ENCODE assay signal across 10 mouse cellular contexts in the genomic region with DNA sequence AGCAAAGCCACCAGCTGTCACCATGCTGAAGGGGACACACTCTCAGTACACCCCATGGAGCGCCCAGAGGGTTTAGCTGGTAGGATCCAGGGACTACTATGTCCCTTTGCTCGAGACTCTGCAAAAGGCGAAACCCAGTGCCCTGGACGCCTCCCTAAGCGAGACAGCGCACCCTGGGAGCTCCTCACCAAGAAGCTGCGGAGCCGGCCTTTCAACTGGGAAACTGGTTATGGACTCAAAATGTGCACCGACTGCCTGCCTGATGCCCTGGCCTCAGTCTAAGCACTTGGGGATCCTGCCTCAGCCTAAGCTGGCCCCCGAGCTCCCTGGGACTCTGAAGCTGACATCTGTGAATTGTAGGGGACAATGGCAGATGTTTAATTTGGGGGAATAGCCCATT. TPM values are rescaled to one million over a fixed set of nuclear protein-coding genes. Genes with fewer than 3 reads are reported as not detected.
DNase-seq lines count a peak whose midpoint lies in the region; ATAC-seq and TF ChIP-seq lines count a peak whose summit lies in the region.
"Had no signal": no experiment of that assay in that cellular context is flagged by ENCODE, and none has a peak within 500 bp of the region (broad histone marks: within the 10 kb centered on the region; RNA-seq: fewer than 3 reads in every experiment).

No protein-coding gene starts in this region.

- TF ChIP-seq CTCF in kidney, postnatal 0 days (IDR thresholded peaks at IDR 0.05; ENCODE audit: low read depth), result no peak

- no peak overlapping the region for H3K9ac ChIP-seq in kidney, postnatal 0 days (ENCODE audit: low read depth, low read length)
- no peak overlapping the region for H3K9ac ChIP-seq in forebrain, embryonic 15.5 days (replicated peaks)
- H3K9ac ChIP-seq in intestine, embryonic 16.5 days (ENCODE audit: low read depth, low read length), result peak overlapping the region; percentile 58
- peak overlapping the region; percentile 16; the same call in 1 of the 2 replicates for H3K9ac ChIP-seq in neural tube, embryonic 14.5 days (replicated peaks; ENCODE audit: low read depth, low read length)

- no peaks in the 10 kb centered on the region for H3K36me3 ChIP-seq in kidney, postnatal 0 days (ENCODE audit: insufficient read depth, low read length)
- peaks cover 5% of the 10 kb centered on the region; the same call in 1 of the 2 replicates for H3K36me3 ChIP-seq in forebrain, embryonic 15.5 days
- H3K36me3 ChIP-seq in intestine, embryonic 16.5 days (ENCODE audit: control insufficient read depth, insufficient read depth, low read length), result no peaks in the 10 kb centered on the region
- H3K36me3 ChIP-seq in neural tube, embryonic 14.5 days (ENCODE audit: control insufficient read depth, insufficient read depth, low read length), result peaks cover 3% of the 10 kb centered on the region

- no peak overlapping the region for H3K4me3 ChIP-seq in kidney, postnatal 0 days (replicated peaks; ENCODE audit: low read depth, low read length)
- no peak overlapping the region for H3K4me3 ChIP-seq in forebrain, embryonic 15.5 days
- 0 out of 2 replicates have a peak overlapping the region, but pooled peaks have one; percentile 3 for H3K4me3 ChIP-seq in intestine, embryonic 16.5 days (ENCODE audit: low read length)
- H3K4me3 ChIP-seq in neural tube, embryonic 14.5 days (ENCODE audit: low read depth, low read length), result no peak overlapping the region

- H3K27ac ChIP-seq in kidney, postnatal 0 days, result peak overlapping the region; percentile 19; the same call in 1 of the 2 replicates
- peak overlapping the region; percentile 31; the same call in 1 of the 2 replicates for H3K27ac ChIP-seq in forebrain, embryonic 15.5 days (replicated peaks)
- peak overlapping the region; percentile 92 for H3K27ac ChIP-seq in intestine, embryonic 16.5 days (ENCODE audit: low read length)
- peak overlapping the region; percentile 44 for H3K27ac ChIP-seq in neural tube, embryonic 14.5 days (ENCODE audit: low read depth, low read length)

- H3K27me3 ChIP-seq in kidney, postnatal 0 days (ENCODE audit: insufficient read depth, low read length), result no peaks in the 10 kb centered on the region
- H3K27me3 ChIP-seq in forebrain, embryonic 15.5 days, result no peaks in the 10 kb centered on the region
- no peaks in the 10 kb centered on the region for H3K27me3 ChIP-seq in intestine, embryonic 16.5 days (replicated peaks; ENCODE audit: control insufficient read depth, insufficient read depth, low read length)
- H3K27me3 ChIP-seq in neural tube, embryonic 14.5 days (ENCODE audit: control insufficient read depth, insufficient read depth, low read length), result no peaks in the 10 kb centered on the region

- no peak for ATAC-seq in kidney, postnatal 0 days (replicated peaks; ENCODE audit: low FRiP score, low read depth)
- ATAC-seq in forebrain, embryonic 15.5 days (replicated peaks), result no peak
- no peak for ATAC-seq in intestine, embryonic 16.5 days
- ATAC-seq in neural tube, embryonic 14.5 days (ENCODE audit: low read depth), result 0 out of 2 replicates have a peak, but pooled peaks have one; percentile 9

- H3K4me1 ChIP-seq in kidney, postnatal 0 days (replicated peaks; ENCODE audit: insufficient read depth, low read length), result no peaks in the 10 kb centered on the region; the same call in none of the 2 replicates
- H3K4me1 ChIP-seq in forebrain, embryonic 15.5 days, result peaks cover 16% of the 10 kb centered on the region
- peaks cover 53% of the 10 kb centered on the region for H3K4me1 ChIP-seq in intestine, embryonic 16.5 days (ENCODE audit: control insufficient read depth, insufficient read depth, low read length)
- H3K4me1 ChIP-seq in neural tube, embryonic 14.5 days (ENCODE audit: control insufficient read depth, insufficient read depth, low read length), result peaks cover 18% of the 10 kb centered on the region

- 85% methylated on average over 10 of the region's 10 CpGs for WGBS in kidney, postnatal 0 days
- 81% methylated on average over 10 of the region's 10 CpGs for WGBS in forebrain, embryonic 15.5 days
- 67% methylated on average over 10 of the region's 10 CpGs for WGBS in intestine, embryonic 16.5 days
- 70% methylated on average over 10 of the region's 10 CpGs for WGBS in neural tube, embryonic 14.5 days

- no peaks in the 10 kb centered on the region for H3K9me3 ChIP-seq in kidney, postnatal 0 days (replicated peaks; ENCODE audit: low read length)
- H3K9me3 ChIP-seq in forebrain, embryonic 15.5 days, result no peaks in the 10 kb centered on the region
- no peaks in the 10 kb centered on the region for H3K9me3 ChIP-seq in intestine, embryonic 16.5 days (ENCODE audit: control insufficient read depth, low read length)
- H3K9me3 ChIP-seq in neural tube, embryonic 14.5 days (ENCODE audit: control insufficient read depth, low read length), result no peaks in the 10 kb centered on the region

- H3K4me2 ChIP-seq in kidney, postnatal 0 days (ENCODE audit: low read length), result no peak overlapping the region
- no peak overlapping the region for H3K4me2 ChIP-seq in forebrain, embryonic 15.5 days (replicated peaks)
- H3K4me2 ChIP-seq in intestine, embryonic 16.5 days (ENCODE audit: low read depth, low read length), result peak overlapping the region; percentile 38
- no peak overlapping the region for H3K4me2 ChIP-seq in neural tube, embryonic 14.5 days (ENCODE audit: low read depth, low read length)

- intact Hi-C loops in gastrocnemius, postnatal 14 days (cut with DNase I; ENCODE audit: low total_unique reads), result no loop called here

- DNase-seq in kidney, postnatal 0 days (ENCODE audit: low spot score), result no peak
- no peak for DNase-seq in kidney, adult 18-20 months
- no peak for DNase-seq in thymus, postnatal 4 days
- no peak for DNase-seq in gastrocnemius, postnatal 14 days
- DNase-seq in embryo, embryonic 9.5 days (ENCODE audit: extremely low spot score), result no peak
- DNase-seq: adrenal gland, postnatal 10 days; kidney, adult 2 months had no signal

RNA-seq across cellular contexts. Expression of a gene that starts 30.4 kb away (rescaled TPM):
- 13.6 and 14.6 TPM in 2 replicates for polyA plus RNA-seq in kidney, postnatal 0 days (2015; fragmentation: Nextera tagmentation; extraction: Ambion mirVana)
- 41.0 and 42.2 TPM in 2 replicates for polyA plus RNA-seq in forebrain, embryonic 15.5 days (2015; fragmentation: Nextera tagmentation; extraction: Ambion mirVana)
- 12.9 and 16.4 TPM in 2 replicates for polyA plus RNA-seq in intestine, embryonic 16.5 days (2015; fragmentation: Nextera tagmentation; extraction: Ambion mirVana)
- 48.2 and 55.9 TPM in 2 replicates for polyA plus RNA-seq in neural tube, embryonic 14.5 days (2014; fragmentation: Nextera tagmentation; extraction: Ambion mirVana)
- 1 to 10 TPM; 6.4 to 7.4 TPM for total RNA-seq in gastrocnemius, postnatal 14 days (2021)

RNA-seq across cellular contexts. Expression of a gene that starts 35.7 kb away (rescaled TPM):
- polyA plus RNA-seq in kidney, postnatal 0 days (2015; fragmentation: Nextera tagmentation; extraction: Ambion mirVana), result 0.24 and 0.28 TPM in 2 replicates
- 0.14 TPM in 1 of 2 replicates, not detected in the other for polyA plus RNA-seq in forebrain, embryonic 15.5 days (2015; fragmentation: Nextera tagmentation; extraction: Ambion mirVana)
- 0.39 and 0.51 TPM in 2 replicates for polyA plus RNA-seq in intestine, embryonic 16.5 days (2015; fragmentation: Nextera tagmentation; extraction: Ambion mirVana)
- polyA plus RNA-seq in neural tube, embryonic 14.5 days (2014; fragmentation: Nextera tagmentation; extraction: Ambion mirVana), result 0.20 and 0.41 TPM in 2 replicates
- 10 to 100 TPM; 18.6 to 19.6 TPM for total RNA-seq in gastrocnemius, postnatal 14 days (2021)

RNA-seq across cellular contexts. Expression of a gene that starts 55.9 kb away (rescaled TPM):
- 11.6 and 12.5 TPM in 2 replicates for polyA plus RNA-seq in kidney, postnatal 0 days (2015; fragmentation: Nextera tagmentation; extraction: Ambion mirVana)
- 17.5 and 17.8 TPM in 2 replicates for polyA plus RNA-seq in forebrain, embryonic 15.5 days (2015; fragmentation: Nextera tagmentation; extraction: Ambion mirVana)
- polyA plus RNA-seq in intestine, embryonic 16.5 days (2015; fragmentation: Nextera tagmentation; extraction: Ambion mirVana), result 6.8 and 7.4 TPM in 2 replicates
- 14.4 and 15.0 TPM in 2 replicates for polyA plus RNA-seq in neural tube, embryonic 14.5 days (2014; fragmentation: Nextera tagmentation; extraction: Ambion mirVana)
- 10 to 100 TPM; 31.6 to 35.0 TPM for total RNA-seq in gastrocnemius, postnatal 14 days (2021)

Comparison
In these comparisons a context has a peak if more than half of its experiments do, and no peak if none do; other contexts are left out.
1. H3K27ac ChIP-seq: peak in every context shown above with its lines; median percentile 92 in intestine, embryonic 16.5 days; 44 in neural tube, embryonic 14.5 days; 31 in forebrain, embryonic 15.5 days; 19 in kidney, postnatal 0 days.
2. H3K9ac ChIP-seq: peak in intestine, embryonic 16.5 days (single experiment) and neural tube, embryonic 14.5 days (single experiment); none in kidney, postnatal 0 days (single experiment) and forebrain, embryonic 15.5 days (single experiment).